Mouse (Mus musculus): ENCODE results near the gene Car14.
"Not testable (repeated sequence)": the region's sequence is repeated elsewhere in the genome, so short reads cannot be mapped to it uniquely, and the experiment has no call there.

The Car14 gene

DNA sequence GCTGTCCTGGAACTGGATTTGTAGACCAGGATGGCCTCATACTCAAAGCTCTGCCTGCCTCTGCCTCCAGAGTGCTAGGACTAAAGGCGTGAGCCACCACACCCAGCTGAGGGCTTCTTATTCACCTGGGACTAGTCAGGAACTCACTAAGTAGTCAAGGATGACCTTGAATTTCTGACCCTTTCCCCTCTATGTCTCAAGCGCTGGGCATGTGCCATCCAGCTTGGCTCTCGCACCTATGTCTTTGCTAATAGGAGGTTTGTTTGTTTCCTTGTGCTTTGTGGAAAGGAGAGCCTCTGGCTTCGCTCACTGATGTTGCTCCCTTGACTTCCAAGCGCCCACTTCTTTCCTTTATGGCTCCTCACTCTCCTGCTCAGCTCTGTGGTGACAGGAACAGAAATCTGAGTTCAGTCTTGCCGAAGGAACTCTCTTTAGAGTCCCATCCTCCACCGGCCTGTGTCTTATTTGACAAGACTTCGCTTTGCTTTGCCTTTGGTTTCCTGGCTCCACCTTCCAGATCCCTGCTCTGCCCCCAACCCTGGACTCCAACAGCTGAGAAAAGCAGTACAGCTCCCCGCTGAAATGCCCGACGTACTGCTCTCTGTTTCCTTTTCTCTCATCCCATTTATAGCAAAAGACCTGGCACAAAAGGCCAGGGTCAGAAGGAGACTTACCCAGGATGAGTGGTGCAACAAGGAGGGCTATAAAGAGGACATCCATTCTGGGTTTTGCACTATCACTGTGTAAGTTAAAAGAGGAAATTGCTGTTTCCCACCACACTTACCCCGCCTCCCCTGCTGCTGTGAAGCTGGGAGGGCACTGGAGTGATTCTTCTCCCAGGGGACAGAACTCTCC, 13.1 kb downstream of the Car14 start, which contains the start of gene BC028528:
BC028528 (minus strand) TSS at position 795 of the 855 bp plus-strand sequence.
- in situ Hi-C loops (cut with MboI), result no loop called here

DNA sequence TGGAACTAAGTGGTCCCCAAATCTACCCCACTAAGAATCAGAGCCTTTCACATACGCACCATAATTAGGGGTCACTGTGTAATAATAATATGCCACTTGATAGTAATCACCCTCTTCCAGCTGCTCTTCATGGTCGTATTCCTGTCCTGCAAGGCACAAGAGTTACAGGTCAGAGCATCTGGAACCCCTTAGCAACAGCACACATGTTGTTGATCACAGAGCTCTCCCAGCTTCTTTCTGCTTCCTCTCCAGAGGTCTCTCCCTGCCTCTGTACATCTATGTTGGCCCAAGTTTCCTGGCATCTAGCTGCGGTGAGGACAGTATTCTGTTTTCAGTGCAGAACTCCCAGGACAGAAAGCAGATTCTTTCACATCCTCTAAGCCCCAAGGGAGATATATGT, 14.8 kb downstream of the Car14 start:
- in situ Hi-C loops (cut with MboI), result no loop called here

DNA sequence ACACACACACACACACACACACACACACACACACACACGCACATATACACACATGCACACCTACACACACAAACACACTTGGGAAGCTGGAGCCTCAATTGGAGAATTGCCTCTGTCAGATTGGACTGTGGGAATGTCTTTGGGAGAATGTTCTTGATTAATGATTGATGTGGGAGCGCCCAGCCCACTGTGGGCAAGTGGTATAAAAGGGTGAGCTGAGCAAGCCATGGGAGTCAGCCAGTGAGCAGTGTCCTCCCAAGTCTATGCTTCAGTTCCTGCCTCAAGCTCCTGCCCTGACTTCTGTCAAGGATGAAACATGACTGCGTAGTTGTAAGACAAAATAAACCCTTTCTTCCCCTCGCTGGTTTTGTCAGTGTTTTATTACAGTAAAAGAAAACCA, 16.9 kb downstream of the Car14 start:
- in situ Hi-C loops (cut with MboI), result no loop called here

DNA sequence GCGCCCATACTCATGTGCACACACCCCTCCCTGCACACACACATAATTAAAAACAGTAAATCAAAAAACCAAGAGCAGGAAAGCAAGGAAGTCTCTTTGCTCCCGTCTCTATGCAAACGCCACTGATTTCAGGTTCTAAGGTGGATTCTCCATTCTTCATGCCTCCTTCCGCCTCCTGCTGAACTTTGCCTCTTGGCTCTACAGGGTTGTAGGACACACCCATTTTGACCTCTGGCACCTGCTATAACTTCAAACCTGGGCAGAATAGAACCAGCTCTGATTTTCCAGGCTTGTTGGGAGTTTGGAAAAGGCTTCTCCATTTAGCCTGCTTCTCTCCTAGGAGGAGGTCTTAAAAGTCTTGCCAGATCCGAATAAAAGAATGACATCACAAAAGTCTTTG, 20.1 kb downstream of the Car14 start:
- in situ Hi-C loops (cut with MboI), result no loop called here

DNA sequence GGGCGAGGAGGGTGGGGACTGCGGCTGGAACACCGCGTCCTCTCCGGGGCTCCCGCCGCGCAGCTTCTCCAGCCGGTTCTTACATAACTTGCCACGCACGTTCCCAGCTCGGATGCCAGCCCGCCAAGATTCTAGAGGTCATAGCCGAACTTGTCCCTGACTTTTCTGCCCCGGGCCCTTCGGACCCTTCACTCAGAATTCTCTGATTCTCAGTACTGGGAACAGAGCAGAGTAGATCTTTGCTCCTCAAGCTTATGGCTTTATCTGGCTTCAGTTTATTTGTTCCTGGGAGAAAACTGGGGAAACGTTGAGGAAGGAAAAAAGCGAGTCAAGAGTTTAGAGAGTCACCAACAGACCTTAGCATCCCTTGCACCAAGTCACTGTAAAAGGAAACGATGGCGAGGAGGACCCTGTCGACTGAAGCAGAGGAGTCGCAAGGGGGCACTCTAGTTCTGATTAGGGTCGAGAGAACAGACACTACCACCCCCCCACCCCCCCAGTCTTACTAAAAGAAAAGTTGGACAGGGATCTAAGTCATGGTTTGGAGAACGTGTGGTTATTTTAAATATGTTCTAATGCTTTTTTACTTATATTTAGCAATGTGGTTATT, 21.6 kb downstream of the Car14 start:
- in situ Hi-C loops (cut with MboI), result no loop called here

DNA sequence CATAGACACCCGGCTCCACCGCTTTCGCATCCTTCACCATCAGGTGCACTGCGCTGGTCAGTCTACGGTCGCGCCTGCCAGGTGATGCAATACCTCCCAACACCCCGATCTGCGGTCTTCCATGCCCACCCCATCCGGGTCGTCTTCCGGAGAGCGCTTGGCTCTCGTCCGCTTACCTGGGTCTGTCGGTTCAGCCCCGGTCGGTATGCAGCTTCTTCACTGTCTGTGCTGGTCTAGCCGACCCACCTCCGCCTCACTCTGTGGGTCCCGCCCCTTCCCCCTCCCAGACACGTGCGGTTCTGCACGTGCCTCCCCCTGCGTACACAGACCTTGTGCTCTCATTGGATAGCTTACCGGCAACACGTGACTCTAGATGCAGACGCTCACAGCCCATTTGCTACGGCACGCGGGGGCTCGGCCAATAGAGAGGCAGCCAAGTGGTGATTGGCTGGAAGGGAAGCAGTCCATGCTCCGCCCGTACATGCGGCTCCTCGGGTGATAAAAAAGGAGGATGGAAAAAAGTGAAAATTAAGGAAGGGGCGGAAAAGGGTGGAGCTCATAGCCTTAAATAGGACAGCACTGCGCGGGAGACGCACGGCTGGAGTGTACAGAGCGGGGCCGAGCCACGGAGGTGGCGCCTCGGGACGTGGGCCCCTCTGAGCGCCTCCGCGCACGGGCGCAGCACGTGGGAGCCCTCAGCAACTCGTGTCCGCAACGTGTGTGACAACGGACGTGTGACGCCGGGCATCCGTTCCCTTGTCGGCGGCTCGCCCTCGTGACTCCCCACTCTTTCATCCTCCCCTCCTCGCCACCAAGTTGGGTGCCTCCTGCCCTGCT, 22.3 kb downstream of the Car14 start, which contains the start of gene Ciart:
Ciart (minus strand) TSS at position 273 of the 837 bp plus-strand sequence.
- in situ Hi-C loops (cut with MboI), result no loop called here

DNA sequence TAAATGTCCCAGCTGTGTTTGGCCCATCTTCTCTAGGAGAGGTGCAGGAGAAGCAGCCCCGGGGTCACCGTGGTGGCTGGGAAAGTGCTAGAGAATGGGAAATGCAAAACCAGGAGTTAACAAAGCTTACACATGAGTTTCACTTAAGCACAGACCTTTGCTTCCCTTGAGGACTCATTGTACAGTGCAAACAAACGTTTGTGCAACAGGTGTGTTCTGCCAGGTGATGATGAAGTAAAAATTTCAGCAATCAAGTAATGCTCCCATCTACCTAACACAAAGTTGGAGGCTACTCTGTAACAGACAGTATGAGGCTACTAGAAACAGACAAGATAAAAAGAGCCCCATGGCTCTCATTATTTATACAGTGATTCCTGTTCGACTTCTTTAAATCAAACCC, 25.4 kb downstream of the Car14 start:
- in situ Hi-C loops (cut with MboI), result no loop called here

DNA sequence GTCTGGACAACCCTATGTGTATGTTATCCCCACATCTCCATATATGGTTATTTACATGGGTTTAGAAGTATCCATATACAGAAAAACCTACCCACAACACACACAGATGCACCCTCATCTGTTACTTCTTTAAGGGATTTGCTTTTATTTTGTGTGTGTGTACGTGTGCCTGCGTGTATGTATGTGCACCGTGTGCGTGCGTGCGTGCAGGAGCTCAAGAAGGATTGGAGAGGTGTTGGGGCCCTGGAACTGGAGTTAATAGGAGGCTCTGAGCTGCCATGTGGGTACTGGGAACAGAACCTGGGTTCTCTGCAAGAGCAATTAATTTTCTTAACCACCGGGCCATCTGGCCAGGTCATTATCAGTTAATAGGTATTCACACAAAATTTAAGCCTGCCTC, 32.4 kb downstream of the Car14 start:
- in situ Hi-C loops (cut with MboI), result no loop called here

DNA sequence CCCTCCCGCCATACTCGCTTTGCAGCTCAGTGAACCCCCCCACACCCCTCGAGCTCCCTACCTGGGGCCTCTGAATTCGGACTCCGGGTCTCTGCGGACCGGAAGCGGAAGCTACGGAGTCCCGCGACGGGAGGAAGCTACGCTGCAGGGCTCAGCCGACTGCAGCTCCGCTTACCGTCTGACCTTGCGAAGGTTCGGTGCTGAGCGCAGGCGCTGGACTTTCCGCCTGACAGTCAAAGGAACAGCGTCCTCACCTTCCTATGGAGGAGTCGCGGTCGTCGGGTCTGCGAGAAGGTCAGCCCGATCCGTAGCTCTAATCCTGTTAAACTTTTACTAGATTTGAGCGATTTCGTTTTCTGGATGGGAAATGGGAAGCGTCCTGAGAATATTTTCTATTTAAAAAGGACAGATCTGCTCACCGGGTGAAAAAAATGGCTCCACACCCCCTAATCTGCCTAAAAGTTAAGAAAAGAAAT, 33.1 kb downstream of the Car14 start, which contains the start of gene Mrps21:
Mrps21 (minus strand) TSS at position 128 of the 476 bp plus-strand sequence.
- in situ Hi-C loops (cut with MboI), result no loop called here

DNA sequence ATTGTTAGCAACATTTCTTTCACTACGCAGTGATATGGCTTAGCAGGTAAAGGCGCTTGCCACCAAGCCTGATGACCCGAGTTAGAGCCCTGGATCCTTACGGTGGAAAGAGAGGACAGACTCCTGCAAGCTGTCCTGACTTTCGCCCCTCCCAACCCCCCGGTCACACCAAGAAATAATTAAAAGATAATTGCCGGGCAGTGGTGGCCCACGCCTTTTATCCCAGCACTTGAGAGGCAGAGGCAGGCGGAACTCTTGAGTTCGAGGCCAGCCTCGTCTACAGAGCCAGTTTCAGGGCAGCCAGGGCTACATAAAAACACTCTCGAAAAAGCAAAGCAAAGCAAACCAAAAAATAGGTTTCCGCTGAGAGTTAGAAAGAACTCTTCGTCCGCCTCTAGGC, 33.5 kb downstream of the Car14 start:
- in situ Hi-C loops (cut with MboI), result no loop called here

DNA sequence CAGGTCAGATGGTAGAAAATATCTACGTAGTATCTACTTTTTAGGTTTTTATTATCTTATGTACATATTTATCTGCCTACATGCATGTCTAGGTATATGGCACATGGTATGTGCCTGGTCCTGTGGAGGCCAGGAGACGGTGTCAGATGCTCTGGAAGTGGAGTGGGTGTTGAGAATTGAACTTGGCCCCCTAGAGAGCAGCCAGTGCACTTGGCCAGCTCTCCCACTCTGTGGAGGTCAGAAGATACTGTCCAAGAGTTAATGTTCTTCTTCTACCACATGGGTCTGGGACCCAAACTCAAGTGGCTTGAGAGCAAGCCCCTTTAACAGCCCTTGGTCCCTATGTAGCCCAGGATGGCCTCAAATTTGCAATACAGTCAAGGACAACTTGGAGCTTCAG, 37.1 kb downstream of the Car14 start:
- in situ Hi-C loops (cut with MboI), result no loop called here

DNA sequence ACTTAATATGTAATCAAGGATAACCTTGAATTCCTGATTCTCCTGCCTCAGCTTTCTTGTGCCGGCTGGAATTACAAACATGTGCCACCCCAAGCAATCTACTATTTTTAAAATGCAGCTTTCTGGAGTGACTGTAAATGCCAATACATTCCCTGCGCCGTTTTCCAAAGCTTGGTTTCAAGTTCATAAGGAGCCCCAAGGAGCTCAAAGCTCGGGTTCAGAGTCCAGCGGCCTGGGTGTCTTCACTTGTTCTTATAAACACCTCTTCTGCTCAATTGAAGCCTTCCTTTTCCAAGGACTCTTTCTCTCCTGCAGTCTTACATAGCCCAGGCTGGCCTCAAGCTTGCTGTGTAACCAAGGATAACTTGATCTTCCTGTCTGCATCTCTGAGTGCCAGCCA, 38.4 kb downstream of the Car14 start:
- in situ Hi-C loops (cut with MboI), result no loop called here

DNA sequence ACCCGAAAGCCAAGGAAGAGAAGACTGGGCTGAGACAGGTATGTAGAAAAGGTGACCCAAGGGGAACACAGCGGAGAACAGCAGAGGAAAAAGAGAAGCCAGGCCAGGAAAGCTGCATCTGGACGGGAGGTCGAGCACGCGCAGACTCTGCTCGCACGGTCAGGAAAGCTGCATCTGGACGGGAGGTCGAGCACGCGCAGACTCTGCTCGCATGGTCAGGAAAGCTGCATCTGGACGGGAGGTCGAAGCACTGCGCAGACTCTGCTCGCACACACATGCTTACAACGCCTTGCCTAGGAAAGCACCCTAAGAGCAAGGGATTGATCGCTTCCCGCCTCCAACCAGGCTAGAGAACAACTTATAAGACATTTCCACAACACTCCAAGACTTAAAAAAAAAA, 38.9 kb downstream of the Car14 start:
- in situ Hi-C loops (cut with MboI), result no loop called here

DNA sequence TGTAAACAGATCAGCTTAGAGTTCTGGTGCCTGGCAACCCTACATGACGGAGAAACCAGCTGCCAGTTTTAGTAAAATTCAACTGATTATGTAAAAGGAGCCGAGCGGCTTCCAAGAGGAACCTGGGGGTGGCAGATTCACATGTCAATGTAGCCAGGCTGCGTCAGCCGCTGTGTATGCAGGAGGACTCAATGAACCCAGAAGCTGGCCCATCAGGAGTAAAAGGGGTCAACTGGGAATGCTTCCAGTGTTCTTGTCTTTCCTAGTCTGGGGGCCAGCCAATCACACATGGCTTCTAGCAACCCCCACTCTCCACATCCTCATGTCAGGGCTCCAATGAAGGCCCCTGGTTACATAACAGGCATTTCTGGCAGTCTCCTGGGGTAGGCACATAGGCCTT, 39.4 kb downstream of the Car14 start:
- in situ Hi-C loops (cut with MboI), result no loop called here

DNA sequence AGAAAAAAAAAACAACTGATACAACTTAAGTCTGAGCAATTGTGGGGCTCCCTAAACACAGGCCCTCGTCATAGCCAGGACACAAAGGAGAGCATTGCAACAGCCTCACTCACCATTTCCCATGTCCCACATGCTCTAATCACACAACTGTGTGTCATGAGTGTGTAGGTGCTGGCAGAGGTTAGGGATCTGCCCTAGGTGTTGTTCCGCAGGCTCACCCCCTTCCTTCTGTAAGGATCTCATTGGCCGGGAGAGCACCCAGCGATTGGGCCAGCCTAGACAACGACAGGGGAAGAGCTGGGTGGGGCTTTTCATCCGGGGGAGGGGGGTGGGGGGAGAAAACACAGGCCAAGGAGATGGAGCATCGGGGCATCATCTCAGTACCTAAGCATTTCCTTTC, 40.9 kb downstream of the Car14 start:
- in situ Hi-C loops (cut with MboI), result no loop called here

DNA sequence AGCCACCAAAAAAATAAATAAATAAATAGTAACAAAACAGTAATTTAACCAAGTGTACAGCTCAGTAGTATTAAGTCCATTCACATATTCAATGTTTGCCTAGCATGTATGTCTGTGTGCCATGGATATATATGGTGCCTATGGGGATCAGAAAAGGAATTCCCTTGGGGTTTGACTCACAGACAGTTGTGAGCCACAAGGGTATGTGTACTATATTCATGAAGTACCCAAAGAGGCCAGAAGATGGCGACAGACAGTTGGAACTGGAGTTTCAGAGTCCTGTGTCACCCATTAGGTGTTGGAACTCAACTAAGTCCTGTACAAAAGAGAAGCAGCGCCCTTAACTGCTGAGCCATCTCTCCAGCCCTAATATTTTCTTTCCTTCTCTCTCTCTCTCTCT, 42.7 kb downstream of the Car14 start:
- in situ Hi-C loops (cut with MboI), result no loop called here

DNA sequence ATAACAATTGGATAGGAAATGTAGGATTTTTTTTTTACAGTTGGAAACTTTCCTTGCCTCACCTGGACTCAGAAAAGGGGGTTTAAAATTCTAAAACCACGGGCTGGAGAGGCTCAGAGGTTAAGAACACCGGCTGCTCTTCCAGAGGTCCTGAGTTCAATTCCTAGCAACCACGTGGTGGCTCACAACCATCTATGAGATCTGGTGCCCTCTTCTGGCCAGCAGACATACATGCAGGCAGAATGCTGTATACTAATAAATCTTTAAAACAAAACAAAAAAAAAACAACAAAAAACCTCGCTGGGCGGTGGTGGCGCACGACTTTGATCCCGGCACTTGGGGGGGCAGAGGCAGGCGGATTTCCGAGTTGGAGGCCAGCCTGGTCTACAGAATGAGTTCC, 43.3 kb downstream of the Car14 start:
- in situ Hi-C loops (cut with MboI), result no loop called here

DNA sequence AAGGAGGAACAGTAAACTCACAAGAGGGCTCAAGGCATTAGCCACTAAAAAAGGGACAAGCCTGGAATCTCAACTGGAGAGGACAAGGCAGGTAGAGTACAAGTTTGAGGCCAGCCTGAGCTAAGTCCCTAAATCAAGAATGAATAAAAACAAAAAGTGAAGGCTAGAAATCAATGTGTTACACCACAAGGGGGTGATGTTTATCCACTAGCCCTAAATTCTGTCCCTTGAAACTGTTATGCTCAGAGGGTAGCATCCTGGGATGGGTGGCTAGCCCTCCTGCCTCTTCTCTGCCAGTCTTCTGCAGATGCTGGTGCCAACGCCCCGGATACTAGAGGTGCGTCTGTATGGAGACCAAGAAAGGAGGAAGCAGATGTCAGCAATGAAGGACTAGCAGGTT, 44.2 kb downstream of the Car14 start:
- in situ Hi-C loops (cut with MboI), result no loop called here

DNA sequence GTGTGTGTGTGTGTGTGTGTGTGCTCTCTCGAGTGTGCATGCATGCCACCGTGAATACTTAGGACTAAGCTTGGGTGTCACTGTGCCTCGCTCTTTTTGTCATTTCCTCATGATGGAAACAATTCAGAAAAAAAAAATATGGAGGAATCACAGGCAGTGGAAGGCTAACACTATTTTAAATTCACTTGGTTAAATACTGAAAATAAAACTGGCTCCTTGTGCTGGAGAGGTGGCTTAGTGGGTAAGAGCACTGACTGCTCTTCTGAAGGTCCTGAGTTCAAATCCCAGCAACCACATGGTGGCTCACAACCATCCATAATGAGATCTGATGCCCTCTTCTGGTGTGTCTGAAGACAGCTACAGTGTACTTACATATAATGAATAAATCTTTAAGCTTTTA, 46.2 kb downstream of the Car14 start:
- in situ Hi-C loops (cut with MboI), result not testable (repeated sequence)

DNA sequence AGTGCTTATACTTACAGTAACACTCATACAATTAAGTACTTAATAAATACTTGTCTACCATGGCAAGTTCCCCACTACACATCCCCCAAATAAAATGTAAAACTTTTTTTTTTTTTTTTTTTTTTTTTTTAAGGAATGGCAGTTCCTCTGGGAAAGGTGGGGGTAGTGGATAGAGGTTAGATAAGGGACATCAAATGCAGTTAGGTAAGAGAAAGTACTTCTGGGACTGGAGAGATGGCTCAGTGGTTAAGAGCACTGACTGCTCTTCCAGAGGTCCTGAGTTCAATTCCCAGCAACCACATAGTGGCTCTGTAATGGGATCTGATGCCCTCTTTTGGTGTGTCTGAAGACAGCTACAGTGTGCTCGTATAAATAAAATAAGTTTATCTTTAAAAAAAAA, 47.4 kb downstream of the Car14 start:
- in situ Hi-C loops (cut with MboI), result not testable (repeated sequence)

DNA sequence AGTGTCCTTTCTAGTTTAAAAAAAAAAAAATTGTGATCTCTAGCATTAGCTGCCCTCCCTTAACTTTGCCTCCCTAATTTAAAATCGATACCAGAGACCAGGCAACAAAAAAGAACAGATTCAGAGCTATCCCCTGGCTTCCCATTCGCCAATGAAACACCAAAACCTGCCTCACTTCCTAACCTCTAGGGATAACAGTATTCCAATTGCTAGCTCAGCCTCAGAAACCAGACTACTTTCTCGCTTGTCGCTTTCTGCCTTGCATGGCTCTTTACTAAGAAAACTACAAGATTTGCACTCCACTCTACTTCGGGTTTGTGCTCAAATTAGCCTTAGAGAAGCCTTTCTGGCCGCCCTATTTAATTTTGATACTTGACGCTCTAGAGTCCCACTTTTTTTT, 48.4 kb downstream of the Car14 start:
- in situ Hi-C loops (cut with MboI), result no loop called here

DNA sequence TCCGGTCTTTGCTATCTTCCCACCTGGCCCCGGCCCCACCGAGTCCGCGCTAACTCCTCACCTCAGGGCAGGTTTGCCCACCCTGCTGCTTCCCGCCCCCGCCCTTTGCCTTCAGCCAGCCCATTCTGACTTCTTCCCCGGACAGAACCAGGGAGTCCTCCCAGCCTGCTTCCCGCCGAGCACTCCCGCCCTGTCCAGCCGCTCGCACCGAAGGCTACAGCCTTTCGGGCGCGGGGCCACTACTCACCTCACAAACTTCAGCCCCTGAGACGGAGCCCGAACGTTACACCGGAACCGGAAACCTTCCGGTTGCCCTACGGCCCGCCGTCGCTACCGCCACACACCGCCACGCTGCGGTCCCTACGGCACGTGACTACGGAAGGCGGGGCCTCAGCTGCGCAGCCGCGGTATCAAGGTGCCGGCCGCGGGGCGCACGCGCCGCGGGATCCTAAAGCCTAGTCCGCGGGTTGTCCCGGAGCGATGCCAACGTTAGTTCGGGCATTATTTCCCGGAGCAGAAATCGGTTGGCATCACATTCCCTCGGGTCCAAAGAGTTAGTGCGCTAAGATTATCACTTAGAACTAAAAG, 48.9 kb downstream of the Car14 start, which contains the start of gene Prpf3:
Prpf3 (minus strand) TSS at position 384 of the 588 bp plus-strand sequence.
- in situ Hi-C loops (cut with MboI), result no loop called here
